13 mouse cellular contexts compared by ENCODE assay signal in the genomic region with DNA sequence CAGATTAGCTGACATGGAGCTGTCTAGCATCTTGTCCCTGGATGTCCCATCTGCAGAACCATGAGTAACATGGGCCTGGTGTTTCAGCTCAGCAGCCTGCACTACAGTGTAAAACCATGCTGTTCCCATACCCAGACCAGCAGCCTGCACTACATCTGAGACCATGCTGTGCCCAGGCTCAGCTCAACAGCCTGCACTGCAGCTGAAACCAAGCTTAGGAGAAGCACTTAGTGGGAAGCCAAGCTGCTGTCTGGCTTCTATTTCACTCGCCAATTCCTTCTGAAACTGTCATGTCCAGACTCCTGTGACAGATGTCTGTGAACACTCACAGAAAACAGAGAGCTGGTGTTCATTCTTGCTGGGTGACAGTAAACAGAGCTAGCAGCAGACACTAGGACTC.
A peak's percentile ranks its signal among the peaks of the same experiment; 100 is the strongest.
DNase-seq lines count a peak whose midpoint lies in the region; ATAC-seq lines count a peak whose summit lies in the region.
"Had no signal": no experiment of that assay in that cellular context is flagged by ENCODE, and none has a peak within 500 bp of the region (broad histone marks: within the 10 kb centered on the region; RNA-seq: fewer than 3 reads in every experiment).

No protein-coding gene starts in this region.

- H3K4me3 ChIP-seq in heart, embryonic 13.5 days: no peak overlapping the region
- H3K4me3 ChIP-seq: kidney, embryonic 15.5 days had no signal

- peak overlapping the region; percentile 33 for H3K27ac ChIP-seq in heart, embryonic 13.5 days (replicated peaks)
- H3K27ac ChIP-seq: kidney, embryonic 15.5 days had no signal

- no peak overlapping the region for H3K4me2 ChIP-seq in heart, embryonic 13.5 days
- H3K4me2 ChIP-seq: kidney, embryonic 15.5 days had no signal

- ATAC-seq in cerebellum, adult (ENCODE audit: insufficient number of reproducible peaks, low FRiP score, low TSS enrichment): no peak
- ATAC-seq in heart, embryonic 13.5 days (ENCODE audit: extremely low read depth, insufficient number of reproducible peaks, low FRiP score, low TSS enrichment): no peak
- ATAC-seq: liver, postnatal 0 days had no signal

- H3K4me1 ChIP-seq in heart, embryonic 13.5 days: peaks cover 21% of the 10 kb centered on the region
- H3K4me1 ChIP-seq: kidney, embryonic 15.5 days had no signal

- intact Hi-C loops in heart, postnatal 25 days (cut with DNase I): no loop called here

- no peaks in the 10 kb centered on the region for H3K9me3 ChIP-seq in heart, embryonic 13.5 days
- H3K9me3 ChIP-seq: kidney, embryonic 15.5 days had no signal

- 32% methylated on average over 1 of the region's 1 CpGs for WGBS in heart, embryonic 13.5 days

- H3K27me3 ChIP-seq in heart, embryonic 13.5 days (replicated peaks): no peaks in the 10 kb centered on the region
- H3K27me3 ChIP-seq: kidney, embryonic 15.5 days had no signal

- peak overlapping the region; percentile 40; the same call in 1 of the 2 replicates for H3K9ac ChIP-seq in heart, embryonic 13.5 days
- H3K9ac ChIP-seq: kidney, embryonic 15.5 days; liver, postnatal 0 days had no signal

- DNase-seq in cerebellum, postnatal 14 days: peak; percentile 23 to 46
- DNase-seq in heart, postnatal 25 days (ENCODE audit: low spot score): no peak
- peak; percentile 32 to 63 for DNase-seq in right cerebral cortex, postnatal 10 days (ENCODE audit: low spot score in 2 of 2)
- no peak for DNase-seq in right cerebral cortex, postnatal 14 days
- DNase-seq in gastrocnemius, postnatal 25 days: no peak
- no peak for DNase-seq in adrenal gland, postnatal 25 days
- DNase-seq: cerebellum, adult 9-11 months; liver, postnatal 0 days; lung, postnatal 4 days; midbrain, embryonic 14.5 days had no signal

- no peaks in the 10 kb centered on the region for H3K36me3 ChIP-seq in heart, embryonic 13.5 days
- H3K36me3 ChIP-seq: kidney, embryonic 15.5 days had no signal

Comparison
In these comparisons a context has a peak if more than half of its experiments do, and no peak if none do; other contexts are left out.
1. DNase-seq: peak in cerebellum, postnatal 14 days (2 of 2) and right cerebral cortex, postnatal 10 days (2 of 2); none in heart, postnatal 25 days (single experiment), right cerebral cortex, postnatal 14 days (single experiment), gastrocnemius, postnatal 25 days (single experiment) and adrenal gland, postnatal 25 days (single experiment).